Mouse (Mus musculus): ENCODE measurements at regions not wholly inside any gene's neighbourhood (a gene's known extent, or its start where the extent isn't known, plus 50 kb on each side); places are given as distances from the start of the nearest gene placed in this dataset.
A peak's percentile ranks its signal among the peaks of the same experiment; 100 is the strongest.

- Histone ChIP-seq H3K9ac (no peak overlapping the region), H3K4me2 (no peak overlapping the region), H3K9me3 (replicated peaks) (no peaks in the 10 kb centered on the region), H3K36me3 (no peaks in the 10 kb centered on the region), H3K4me3 (no peak overlapping the region), H3K27ac (no peak overlapping the region), H3K4me1 (replicated peaks) (no peaks in the 10 kb centered on the region), H3K27me3 (no peaks in the 10 kb centered on the region)
- no peak for ATAC-seq (replicated peaks; ENCODE audit: insufficient number of reproducible peaks, insufficient read depth, low FRiP score, low read depth)
- 76% methylated on average over 7 of the region's 7 CpGs for WGBS
These were observed 891.6 kb upstream of the Fam160b2 start for GRCm38 (mm10) chr14:71491201-71491600.

- H3K9ac ChIP-seq: no peak overlapping the region
- H3K4me1 ChIP-seq (replicated peaks): no peaks in the 10 kb centered on the region
- no peaks in the 10 kb centered on the region for H3K9me3 ChIP-seq (replicated peaks)
- no peak overlapping the region for H3K4me3 ChIP-seq
- H3K27me3 ChIP-seq: no peaks in the 10 kb centered on the region
- no peaks in the 10 kb centered on the region for H3K36me3 ChIP-seq
- ATAC-seq (replicated peaks; ENCODE audit: insufficient number of reproducible peaks, insufficient read depth, low FRiP score, low read depth): no peak
- 73% methylated on average over 12 of the region's 12 CpGs for WGBS
- H3K27ac ChIP-seq: no peak overlapping the region
- no peak overlapping the region for H3K4me2 ChIP-seq
These were observed 886.7 kb upstream of the Fam160b2 start for GRCm38 (mm10) chr14:71486176-71486970.

DNA sequence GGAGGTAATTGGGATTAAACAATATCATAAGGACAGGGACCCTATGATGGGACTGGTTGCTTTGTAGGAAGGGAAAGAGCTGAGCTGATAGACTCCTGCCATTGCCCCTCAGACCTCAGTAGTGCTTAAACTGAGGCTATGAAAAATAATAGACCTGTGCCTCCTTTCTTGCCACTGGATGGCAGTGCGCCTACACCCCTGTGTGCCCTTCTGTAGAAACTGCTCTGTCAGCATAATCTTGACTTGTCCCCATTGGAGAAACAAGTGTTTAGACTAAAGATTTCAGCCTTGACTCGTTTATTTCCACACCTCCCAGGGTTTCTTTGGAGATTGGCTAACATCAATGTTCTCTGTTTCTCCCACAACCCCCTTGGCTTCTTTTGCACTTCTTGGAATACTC is 876.0 kb upstream of the Fam160b2 start:
- no peaks in the 10 kb centered on the region for H3K9me3 ChIP-seq (replicated peaks)
- H3K27me3 ChIP-seq: no peaks in the 10 kb centered on the region

GRCm38 (mm10) chr14:71473907-71474306 is 874.3 kb upstream of the Fam160b2 start:
- Histone ChIP-seq H3K27me3 (no peaks in the 10 kb centered on the region), H3K4me1 (replicated peaks) (peaks cover 5% of the 10 kb centered on the region), H3K4me3 (no peak overlapping the region), H3K27ac (0 out of 2 replicates have a peak overlapping the region, but pooled peaks have one; percentile 54), H3K36me3 (no peaks in the 10 kb centered on the region), H3K9ac (no peak overlapping the region), H3K9me3 (replicated peaks) (no peaks in the 10 kb centered on the region), H3K4me2 (no peak overlapping the region; the same call in 1 of the 2 replicates)
- 53% methylated on average over 6 of the region's 6 CpGs for WGBS
- ATAC-seq (replicated peaks; ENCODE audit: insufficient number of reproducible peaks, insufficient read depth, low FRiP score, low read depth): peak; percentile 47; the same call in 1 of the 2 replicates

More for the DNA sequence above, 876.0 kb upstream of the Fam160b2 start:
- Histone ChIP-seq H3K4me3 (no peak overlapping the region), H3K9ac (no peak overlapping the region), H3K4me1 (replicated peaks) (peaks cover 5% of the 10 kb centered on the region), H3K4me2 (no peak overlapping the region), H3K27ac (no peak overlapping the region), H3K36me3 (no peaks in the 10 kb centered on the region)
- 50% methylated on average over 2 of the region's 2 CpGs for WGBS
- ATAC-seq (replicated peaks; ENCODE audit: insufficient number of reproducible peaks, insufficient read depth, low FRiP score, low read depth): no peak

DNA sequence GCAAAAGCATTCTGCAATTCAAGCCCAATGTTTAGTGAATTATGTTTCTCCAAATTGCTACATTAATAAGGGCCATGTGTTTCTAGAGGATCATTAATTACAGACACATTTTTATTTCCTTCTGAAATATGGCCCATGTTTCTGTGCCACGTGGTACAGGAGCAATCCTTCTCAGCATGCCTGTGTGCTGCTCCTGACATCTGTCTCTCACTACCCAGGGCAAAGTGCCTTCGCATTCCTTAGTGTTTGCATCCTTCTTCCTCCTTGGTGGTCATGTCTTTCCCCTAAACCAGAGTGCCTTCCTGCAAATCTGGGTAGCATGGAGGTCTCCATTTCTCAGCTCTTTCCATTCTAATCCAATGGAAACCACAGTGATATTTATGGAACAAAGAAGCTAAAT is 832.7 kb upstream of the Fam160b2 start:
- no peaks in the 10 kb centered on the region for H3K36me3 ChIP-seq
- H3K4me3 ChIP-seq: no peak overlapping the region
- H3K4me2 ChIP-seq: no peak overlapping the region
- no peaks in the 10 kb centered on the region for H3K4me1 ChIP-seq (replicated peaks)
- no peak for ATAC-seq (replicated peaks; ENCODE audit: insufficient number of reproducible peaks, insufficient read depth, low FRiP score, low read depth)
- 67% methylated on average over 2 of the region's 2 CpGs for WGBS
- H3K27ac ChIP-seq: no peak overlapping the region
- no peak overlapping the region for H3K9ac ChIP-seq
- no peaks in the 10 kb centered on the region for H3K9me3 ChIP-seq (replicated peaks)
- H3K27me3 ChIP-seq: no peaks in the 10 kb centered on the region
